Mouse (Mus musculus) cerebellum, adult 11 months (tissue): Measurements from ENCODE around the gene Ncoa3.

ENCODE experiments used
- DNase-seq: peaks from one replicate; pipeline ENCODE4 v3.0.0; 2022

The Ncoa3 gene

DNA sequence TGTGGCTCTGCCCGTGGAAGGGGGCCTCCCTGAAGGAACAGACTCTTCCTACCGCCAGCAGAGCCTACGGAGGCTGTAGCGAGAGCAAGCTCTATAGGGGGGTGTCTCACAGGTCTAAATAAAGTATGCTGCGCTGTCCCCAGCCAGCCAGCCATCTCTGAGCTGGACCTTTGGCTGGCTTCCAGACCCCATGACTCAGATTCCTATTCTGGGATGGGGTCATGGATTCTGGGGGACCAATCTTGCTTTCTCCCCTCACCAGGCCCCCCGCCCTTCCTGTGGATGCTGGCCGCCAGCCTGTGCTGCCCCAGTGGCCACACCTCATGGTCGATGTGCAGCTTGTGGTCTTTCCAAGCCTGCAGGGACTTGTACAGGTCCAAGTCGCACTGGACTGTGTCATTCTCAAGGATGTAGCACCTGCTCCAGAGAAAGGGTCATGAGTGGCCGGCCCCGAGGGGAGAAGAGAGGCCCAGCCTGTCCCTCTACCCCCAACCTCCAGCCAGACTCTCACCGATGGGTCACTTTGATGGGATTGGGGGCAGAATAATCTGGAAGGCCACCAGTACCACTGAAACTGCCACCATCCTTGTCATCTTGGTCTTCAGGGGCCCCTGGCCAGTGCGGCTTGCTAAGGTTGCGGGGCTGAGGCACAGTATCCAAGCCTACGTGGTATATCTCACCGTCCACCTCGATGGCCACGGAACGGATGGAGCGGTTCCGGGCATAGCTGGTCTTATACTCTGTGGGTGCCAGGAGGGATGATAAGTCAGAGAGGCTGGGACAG, 88.7 kb downstream of the Ncoa3 start:
- no peak for DNase-seq

DNA sequence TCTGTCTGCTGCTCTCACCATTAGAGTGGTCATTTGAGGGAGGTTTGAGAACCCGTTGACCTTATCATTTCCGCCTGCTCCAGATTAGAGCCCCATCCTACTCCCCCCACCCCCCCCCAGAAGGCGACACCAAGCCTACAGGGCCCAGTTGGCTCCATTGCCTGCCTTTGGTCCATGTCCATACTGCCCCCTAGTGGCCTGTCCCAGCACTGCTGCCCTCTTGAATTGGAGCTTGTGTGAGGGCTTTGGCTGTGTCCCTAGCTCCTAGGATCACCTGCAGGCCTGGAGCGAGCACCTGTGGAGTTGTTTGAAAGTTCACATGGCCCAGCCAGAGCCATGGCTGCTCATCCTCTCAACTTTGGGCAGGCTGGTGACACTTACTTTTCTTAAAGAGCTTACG, 89.8 kb downstream of the Ncoa3 start:
- DNase-seq: peak; percentile 51

DNA sequence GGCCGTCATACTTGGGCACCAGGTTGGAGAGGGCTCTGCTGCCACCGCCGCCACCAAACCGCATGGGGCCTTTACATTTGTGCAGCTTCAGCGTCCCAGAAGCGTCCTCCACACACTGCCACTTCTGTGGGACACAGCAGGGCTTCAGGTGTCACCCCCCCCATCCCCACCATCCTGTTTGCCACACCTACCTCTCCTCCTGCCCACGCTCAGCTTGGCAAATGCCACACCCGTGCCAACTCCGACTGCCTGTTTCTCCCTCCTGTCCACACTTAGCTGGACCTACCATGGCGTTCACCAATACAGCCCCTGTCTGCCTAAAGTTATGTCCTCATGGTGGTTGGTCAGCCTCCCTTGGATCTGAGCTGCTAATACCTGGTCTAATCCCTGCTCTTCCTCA, 90.2 kb downstream of the Ncoa3 start:
- DNase-seq: no peak

DNA sequence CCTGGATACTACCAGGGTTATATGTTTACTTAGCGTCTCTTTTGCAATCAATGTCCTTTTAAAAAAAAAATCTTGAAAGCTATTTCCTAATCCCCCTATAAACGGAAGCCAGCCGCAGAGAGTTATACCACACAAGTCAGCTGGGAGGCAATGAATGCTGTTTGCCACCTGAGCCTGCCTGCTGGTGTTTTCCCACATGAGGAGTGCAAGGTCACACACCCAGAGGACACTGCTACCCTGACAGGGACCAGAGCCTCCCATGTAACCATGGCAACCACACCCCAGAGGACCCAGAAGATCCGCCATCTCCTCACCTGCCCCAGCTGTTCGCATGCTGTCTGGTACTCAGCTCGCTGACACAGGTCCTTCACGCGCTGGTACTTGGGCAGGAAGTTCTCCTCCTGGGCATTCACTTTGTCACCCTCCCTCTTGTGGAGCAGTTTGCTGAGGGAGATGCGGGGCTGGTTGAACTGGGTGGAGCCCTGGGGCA, 91.2 kb downstream of the Ncoa3 start:
- no peak for DNase-seq

DNA sequence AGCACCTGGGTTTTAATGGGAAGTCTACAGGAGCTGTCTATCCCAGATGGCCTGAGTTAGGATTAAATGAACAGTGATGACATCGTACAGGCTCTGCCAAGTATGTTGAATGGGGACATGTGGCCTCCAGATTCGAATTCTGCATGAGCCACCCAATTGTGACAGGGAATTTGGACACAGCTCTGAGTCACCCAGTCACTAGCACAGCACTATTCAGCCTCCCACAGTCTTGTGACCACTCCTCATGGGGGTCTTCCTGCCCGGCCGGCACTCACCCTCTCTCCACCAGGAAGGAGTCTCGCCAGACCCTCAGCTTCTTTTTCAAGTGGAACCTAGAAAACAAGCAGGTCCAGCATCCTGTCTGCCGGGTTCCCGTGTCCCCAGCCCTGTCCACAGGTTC, 91.7 kb downstream of the Ncoa3 start:
- no peak for DNase-seq

DNA sequence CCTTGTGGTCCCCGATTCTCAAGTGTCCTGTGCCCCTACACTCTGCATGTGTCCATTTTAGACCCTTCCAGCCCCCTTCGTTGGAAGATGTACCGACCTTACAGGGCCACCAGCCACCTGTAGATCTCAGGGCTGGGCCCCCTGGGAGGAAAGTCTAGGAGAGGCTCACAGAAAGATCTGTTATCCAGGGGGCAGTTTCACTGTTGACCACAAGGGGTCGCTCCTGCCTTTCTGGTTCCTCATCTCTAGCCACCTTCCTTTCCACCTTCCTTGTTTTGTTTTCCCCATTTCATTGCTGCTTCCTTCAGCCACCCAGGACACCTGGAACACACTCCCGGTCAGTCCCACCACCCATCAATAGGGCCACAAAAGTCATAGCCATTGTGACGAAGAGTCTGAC, 92.5 kb downstream of the Ncoa3 start:
- peak; percentile 18 for DNase-seq

DNA sequence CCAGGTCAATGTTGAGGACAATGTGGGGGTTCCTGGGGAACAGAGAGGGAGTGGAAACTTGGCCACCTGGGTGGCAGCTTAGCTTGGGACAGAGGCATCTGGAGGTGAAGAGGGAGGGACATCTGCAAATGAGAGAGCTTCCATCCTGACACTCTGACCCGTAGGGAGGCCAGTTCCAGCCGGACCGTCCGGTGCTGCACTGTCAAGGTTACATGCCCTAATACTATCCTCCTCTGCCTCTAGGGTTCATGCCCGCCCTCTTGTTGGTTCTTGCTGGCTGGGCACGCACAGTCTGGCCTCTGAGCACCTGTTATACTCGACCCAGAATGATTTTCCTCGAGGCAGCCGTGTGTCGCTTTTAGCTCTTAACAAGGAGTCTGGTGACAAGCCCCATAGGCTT, 93.3 kb downstream of the Ncoa3 start:
- no peak for DNase-seq

DNA sequence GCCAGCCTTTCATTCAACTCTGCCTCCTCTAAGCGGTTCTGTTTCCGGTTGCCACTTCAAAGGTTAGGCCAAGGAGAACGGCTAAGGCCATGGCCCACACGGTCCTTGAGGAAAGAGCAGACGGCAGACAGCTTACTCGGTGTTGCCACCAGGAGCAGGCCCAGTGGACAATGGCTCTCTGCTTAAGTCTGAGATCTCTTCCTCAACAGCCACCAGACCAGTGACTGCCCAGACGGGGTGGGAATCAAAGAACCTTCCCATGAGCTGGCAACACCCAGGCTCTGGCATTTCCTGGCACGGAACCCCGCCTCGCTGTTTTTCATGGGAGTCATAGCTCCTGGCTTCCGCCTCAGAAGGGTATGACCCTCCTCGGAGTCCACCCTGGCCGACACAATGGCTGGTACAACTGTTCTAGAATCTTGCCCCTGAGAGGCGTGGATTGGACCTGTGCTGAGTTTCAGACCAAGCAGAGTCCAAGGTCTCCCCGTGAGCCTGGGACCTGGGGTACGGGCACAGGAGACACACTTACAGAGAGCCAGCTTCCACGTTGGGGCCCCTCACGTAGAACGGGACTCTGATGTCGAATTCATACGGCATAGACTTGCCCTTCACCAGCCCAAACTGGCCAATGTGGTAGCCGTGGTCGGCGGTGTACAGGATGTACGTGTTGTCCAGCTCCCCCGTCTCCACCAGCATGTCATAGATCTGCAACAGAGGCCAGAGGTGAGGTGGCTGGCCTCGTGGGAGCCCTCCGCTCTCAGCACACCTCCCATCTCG, 94.2 kb downstream of the Ncoa3 start:
- no peak for DNase-seq

DNA sequence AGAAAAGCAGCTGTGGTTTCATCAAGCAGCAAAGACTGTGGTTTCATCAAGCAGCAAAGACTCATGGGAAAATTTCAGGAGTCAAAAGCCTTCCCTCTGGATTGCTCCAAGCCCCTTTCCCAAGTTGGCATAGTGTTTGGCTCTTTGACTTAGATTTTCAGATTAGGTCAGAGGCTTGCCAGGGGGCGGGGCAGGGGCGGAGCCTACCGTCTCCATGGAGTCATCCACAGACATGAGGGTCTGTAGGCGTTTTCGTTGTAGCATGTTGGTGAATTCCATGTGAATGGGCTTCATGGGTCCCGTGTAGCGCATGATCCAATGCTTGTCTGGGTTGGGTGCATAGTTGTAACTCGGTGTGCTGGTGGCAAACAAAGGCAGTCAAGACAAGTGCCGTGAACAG, 96.6 kb downstream of the Ncoa3 start:
- no peak for DNase-seq

DNA sequence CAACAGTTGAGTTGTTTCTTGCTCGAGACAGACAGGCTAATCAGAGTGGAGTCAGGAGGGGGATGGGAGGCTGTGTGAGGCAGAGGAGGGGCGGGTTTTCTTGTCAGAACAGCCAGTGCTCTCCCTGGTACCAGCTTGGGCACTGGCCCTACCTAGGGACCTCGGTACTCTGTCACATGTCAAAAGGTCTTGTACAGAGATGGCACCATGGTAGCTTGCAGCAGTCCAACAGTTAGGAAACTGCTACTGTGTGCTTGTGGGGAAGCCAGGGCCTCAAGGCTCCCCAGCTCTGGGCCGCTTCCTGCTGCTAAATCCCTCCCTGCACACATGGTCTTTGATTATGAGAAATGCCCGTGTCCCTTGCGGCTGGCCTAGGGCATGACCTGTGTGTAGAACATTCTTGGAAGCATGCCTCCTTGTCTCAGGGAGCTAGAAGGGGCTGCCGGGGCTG, 97.7 kb downstream of the Ncoa3 start:
- DNase-seq: no peak

DNA sequence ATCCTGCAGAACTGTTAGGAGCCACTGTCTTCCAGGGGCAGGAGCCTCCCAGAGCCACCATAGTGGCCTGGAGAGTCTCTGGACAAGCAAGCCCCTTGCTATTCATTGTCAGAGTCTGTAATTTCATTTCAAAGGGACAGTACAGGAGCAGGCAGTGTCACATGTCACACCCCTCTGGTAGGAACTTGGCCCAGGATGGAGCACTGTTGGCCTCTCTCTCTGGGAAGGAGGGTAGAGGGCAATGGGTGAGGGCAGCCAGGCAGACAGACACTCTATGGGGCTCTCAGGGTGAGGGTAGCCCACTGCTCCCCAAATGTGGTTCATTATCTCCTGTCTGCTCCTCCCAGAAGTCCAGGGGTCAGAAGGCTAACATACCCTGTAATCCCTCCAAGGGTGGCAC, 99.2 kb downstream of the Ncoa3 start:
- no peak for DNase-seq

DNA sequence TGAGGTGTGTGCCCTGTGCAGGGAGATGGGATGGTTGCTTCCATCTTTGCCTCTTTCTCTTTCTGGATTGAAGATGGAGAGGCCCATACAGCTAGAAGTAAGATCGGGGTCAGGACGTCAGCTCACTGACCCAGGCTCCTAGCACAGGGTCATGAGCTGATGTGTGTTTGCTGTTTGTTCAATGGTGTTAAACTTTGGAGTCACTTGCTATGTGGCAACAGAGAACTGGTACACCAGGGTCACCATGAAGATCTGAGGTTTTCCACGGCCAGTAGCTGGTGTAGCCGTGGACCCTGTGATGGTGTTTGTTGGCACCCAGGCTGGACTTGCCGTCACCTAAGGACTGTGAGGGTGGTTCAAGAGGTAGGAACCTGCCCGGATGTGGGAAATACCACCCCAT, 100.0 kb downstream of the Ncoa3 start:
- DNase-seq: no peak

DNA sequence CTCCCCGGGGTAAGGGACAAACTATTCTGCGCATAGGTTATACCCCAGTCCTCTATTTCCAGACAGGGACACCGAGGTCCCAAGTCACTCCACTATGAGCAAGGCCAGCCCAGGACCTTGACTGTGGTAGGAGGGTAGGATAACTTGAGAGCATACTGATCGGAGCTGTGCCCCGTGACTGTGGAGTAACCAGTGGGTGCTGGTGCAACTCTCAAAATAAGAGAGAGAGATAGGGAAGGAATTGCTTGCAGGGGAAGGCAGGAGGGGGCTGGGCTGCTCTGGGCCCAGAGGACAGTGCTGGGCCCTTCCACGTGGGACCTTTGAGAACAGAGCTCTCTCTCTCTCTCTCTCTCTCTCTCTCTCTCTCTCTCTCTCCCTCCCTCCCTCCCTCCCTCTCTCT, 103.9 kb downstream of the Ncoa3 start:
- DNase-seq: no peak

DNA sequence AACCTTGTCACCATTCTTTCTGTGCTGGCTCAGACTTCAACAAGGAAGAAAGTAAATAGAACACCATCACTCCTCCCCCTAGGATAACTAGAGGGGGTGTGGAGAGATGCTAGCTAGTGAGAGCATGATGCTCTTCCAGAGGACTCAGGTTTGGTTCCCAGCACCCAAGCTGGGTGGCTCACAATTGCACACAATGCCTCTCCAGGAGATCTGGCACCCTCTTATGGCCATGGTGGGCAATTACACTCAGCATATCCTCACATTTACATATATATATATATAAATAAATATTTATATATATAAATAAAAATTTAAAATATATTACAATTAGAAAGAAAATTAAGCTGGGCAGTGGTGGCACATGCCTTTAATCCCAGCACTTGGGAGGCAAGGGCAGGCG, 104.4 kb downstream of the Ncoa3 start:
- DNase-seq: no peak

DNA sequence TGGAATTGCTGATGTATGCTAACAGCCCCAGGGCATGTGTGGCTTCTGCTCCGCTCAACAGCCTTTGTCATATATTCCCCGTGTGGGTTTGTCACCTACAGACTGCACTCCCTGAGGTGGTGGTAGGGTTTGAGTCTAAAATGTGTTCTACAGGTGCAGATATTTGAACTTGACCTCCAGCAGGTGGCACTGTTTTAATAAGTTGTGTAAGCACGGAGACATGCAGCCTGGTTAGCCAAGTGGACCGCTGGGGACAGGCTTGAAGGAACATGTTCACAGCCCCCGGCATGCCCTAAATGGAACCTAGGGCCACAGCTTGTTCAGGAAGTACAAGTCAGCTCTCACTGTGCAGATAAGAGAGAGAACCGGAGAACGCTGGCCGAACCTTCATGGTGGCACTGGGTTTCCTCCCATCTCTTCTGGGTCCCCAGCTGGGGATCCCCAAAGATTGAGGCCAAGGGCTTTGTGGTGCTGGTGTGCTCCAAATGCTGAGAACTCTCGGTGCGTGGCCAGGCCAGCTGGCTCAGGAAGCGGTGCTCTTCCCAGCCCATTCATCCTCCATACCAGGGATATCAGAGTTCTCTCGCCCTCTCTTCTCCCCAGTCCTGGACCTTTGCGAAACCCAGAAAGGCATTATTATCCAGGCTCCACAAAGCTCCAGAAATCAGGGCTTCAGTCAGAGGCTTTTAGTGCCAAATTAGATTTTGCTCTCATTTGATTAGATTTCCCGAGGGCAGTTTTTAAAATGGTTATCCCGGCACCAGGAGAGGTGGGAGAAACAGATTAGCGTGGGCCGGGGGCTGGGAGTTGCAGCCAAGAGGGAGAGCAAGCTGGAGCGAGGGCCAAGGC, 105.2 kb downstream of the Ncoa3 start:
- no peak for DNase-seq

DNA sequence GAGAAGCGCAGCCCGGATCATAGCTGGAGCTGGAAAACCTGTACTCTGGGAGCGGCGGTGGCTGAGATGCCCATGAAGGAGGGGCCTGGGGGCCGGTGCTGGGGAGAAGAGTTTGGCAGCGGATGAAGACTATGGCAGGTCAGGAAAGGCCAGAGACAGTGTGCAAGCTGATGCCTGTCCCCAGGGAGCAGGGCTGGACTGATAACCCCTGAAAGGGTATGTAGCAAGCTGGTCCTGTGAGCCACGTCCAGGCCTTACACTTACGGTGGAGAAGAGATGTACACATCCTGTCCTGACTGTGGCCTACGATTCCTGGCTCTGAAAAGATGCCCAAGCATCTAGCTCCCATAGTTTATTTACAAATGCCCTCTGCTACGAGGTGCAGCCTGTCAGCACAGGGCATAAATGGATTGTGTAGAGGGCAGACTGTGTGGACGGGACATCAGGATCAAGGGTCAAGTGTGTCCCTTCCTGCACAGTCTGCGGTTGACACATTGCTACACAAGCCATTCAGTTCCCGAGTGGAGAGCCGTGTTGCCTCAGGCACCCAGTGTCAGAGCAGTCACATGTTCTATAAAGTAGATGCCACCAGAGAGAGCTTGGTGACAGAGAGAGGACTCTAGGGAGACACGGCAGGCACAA, 106.0 kb downstream of the Ncoa3 start:
- DNase-seq: no peak

DNA sequence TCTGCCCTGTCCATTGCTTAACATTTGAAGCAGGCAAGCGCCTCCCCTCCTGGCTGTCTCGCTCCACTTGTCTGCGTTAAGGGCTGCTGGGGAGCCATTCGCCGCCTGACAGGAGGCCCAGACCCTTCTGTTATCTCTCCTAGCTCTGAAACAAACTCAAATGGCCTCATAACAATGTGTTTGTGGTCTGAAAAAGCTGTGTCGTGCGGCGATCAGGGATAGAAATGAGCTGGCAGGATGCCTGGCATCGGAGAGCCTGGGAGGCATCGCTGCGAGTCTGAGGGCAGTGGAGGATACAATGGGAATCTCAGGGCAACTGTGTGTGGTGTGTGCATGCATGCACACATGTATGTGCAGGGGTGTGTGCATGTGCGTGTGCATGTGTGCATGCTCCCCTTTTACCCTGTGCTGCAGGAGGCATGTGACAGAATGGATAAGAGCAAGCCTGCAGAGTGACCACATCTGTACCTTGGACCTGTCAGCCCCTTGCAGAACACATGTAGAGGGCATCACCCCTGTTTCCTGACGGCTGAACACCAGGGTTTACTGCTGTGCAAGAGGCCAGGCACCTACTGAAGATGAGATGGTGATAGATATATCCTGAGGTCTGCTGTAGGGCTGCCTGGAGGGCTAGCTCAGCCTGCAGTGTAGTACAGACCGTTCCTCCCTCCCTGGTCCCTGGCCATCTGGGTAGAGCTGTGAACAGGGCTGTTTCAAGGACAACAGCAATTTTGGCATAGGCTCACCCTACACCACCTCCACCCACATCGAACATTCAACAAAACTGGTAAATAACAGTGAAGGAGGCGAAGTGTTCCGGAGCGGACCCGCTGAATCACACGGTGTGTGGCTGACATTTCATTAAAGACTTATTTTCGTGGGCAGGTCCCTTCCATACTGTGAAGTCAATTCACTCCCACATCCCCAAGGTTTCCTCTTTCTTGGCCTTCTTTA, 108.2 kb downstream of the Ncoa3 start:
- DNase-seq: no peak

DNA sequence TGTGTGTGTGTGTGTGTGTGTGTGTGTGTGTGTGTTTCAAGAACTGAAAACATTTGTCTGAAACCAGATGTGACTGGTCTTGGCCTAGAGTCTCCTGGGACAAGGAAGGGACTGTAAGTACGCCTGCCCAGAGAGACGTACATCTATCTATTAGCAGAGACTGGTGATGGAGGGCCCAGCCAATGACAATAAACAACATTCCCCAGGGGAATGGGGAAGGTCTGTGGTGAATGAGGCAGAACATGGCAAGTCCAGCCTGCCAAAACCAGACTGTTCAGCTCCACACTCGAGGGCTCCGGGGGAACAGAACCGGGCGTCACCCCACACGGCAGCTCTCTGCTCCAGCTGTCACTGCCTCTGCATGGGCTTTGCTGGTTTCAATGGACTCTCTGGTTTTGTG, 110.5 kb downstream of the Ncoa3 start:
- DNase-seq: no peak

DNA sequence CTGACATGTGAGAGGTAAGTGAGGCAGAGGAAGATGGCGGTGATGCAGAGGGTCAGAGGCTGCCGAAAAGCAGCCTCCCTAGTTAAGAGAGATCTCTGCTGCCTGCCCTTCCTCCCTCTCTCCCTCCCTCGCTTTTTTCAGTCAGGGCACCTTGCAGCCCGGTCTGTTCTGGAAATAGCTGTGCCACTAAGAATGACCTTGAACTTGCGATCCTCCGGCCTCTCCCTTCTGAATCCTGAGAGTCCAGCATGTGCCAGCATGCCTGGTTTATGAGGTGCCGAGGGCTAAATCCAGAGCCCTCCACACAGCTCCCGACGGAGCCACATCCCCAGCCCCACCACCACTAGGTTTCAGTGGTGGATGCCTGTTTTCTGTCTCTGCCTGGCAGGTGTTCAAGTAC, 113.5 kb downstream of the Ncoa3 start:
- no peak for DNase-seq

DNA sequence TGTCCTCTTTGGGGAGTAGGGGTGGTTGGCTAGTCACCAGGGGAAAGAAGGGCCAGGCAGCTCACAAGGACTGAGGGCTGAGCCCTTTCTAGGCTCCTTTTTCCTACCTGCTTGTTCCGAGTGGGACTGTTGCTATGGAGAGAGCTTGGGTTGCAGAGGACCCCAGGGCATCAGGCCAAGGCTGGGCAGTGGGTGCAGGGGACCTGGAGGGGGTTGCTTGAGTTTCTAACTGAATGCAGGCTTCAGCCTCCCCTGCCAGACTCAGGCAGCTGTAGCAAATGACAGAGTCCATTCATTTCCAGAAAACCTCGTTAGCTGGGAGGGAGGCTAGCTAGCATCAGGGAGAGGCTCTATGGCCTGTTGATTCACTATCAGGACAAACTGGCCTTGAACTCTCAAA, 114.2 kb downstream of the Ncoa3 start:
- DNase-seq: no peak

DNA sequence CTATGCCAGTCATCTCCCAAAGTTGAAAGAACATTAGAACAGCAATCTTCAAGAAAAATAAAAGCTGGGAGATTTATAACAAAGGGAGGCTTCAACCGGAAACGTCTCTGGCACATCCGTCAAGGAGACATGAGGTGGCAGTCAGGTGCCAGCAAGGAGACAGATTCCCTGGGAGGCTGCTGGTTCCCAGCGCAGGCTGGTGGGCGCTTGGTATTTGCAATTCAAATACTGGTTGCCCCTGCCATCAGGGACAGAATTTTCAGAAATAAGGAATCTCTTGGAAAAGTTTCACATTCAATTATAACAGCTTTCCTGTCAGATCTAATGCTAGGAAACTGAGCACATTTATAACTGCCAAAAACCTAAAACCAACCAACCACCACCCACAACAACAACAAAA, 115.5 kb downstream of the Ncoa3 start:
- DNase-seq: no peak

DNA sequence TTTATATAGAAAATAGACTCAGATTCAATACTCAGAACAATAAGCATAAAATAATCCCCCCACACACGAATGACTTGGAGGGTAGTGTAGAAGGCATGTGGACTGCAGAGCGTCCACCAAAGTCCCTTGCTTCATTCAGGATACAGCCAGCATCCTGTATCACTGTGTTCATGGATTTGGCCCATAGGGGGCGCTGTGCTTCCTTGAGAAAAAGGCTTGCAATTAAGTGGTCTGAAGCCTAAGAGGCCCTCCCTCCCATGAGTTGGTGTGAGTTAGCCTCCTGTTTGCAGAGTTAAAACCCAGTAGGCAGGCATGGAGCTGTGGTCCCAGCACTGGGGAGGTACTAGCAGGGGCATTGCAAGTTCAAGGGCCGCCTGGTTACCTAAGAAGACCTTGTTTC, 115.9 kb downstream of the Ncoa3 start:
- DNase-seq: peak; percentile 36
